Mouse (Mus musculus) hindbrain, embryonic 16.5 days (tissue): Measurements from ENCODE around the gene Aebp2. TPM values are rescaled to one million over a fixed set of nuclear protein-coding genes. Genes with fewer than 3 reads are reported as not detected.

Experiments
- ATAC-seq: fragments of 200-750 bp; cut with Nextera tagmentation; 2 replicates; pipeline ENCODE4 v1.8.0; 2017; ENCODE audit warnings: moderate TSS enrichment, moderate library complexity
- H3K27ac ChIP-seq: fragments of 300-500 bp; sonication (generic); 2 replicates; pipeline ENCODE4 v1.5.1; 2014; ENCODE audit warnings: low read depth, mild to moderate bottlenecking, control low read depth, low read length, moderate library complexity
- H3K27me3 ChIP-seq: fragments of 300-500 bp; sonication (generic); replicated peaks from 2 replicates; pipeline ENCODE4 v1.6.1; 2014; ENCODE audit warnings: low read length; ENCODE audit not compliant: control insufficient read depth, insufficient read depth
- H3K36me3 ChIP-seq: fragments of 300-500 bp; sonication (generic); 2 replicates; pipeline ENCODE4 v1.6.1; 2014; ENCODE audit warnings: mild to moderate bottlenecking, low read length, moderate library complexity, mixed read lengths; ENCODE audit not compliant: control insufficient read depth, insufficient read depth
- H3K4me1 ChIP-seq: fragments of 300-500 bp; sonication (generic); 2 replicates; pipeline ENCODE4 v1.6.1; 2014; ENCODE audit warnings: low read depth, low read length; ENCODE audit not compliant: control insufficient read depth, insufficient read depth
- H3K4me2 ChIP-seq: fragments of 300-500 bp; sonication (generic); 2 replicates; pipeline ENCODE4 v1.6.1; 2014; ENCODE audit warnings: mild to moderate bottlenecking, low read length, control low read depth, moderate library complexity
- H3K4me3 ChIP-seq: fragments of 300-500 bp; sonication (generic); 2 replicates; pipeline ENCODE4 v1.5.1; 2014; ENCODE audit warnings: mild to moderate bottlenecking, low read length, control low read depth, moderate library complexity
- H3K9ac ChIP-seq: fragments of 300-500 bp; sonication (generic); 2 replicates; pipeline ENCODE4 v1.6.1; 2014; ENCODE audit warnings: low read depth, mild to moderate bottlenecking, control low read depth, low read length, moderate library complexity
- H3K9me3 ChIP-seq: fragments of 300-500 bp; sonication (generic); 2 replicates; pipeline ENCODE4 v1.6.1; 2014; ENCODE audit warnings: mild to moderate bottlenecking, low read length, moderate library complexity; ENCODE audit not compliant: control insufficient read depth
- WGBS: fragments of 180-500 bp; shearing (Covaris S2); extraction: QIAGEN DNeasy Blood & Tissue Kit; methylation state at CpG from one replicate; pipeline ENCODE4 v1.1.7; 2014; 5-methylcytosine and 5-hydroxymethylcytosine counted together
- polyA plus RNA-seq: library from polyadenylated mRNA; unstranded; fragments of >200 nt; fragmentation: Nextera tagmentation; extraction: Ambion mirVana; gene quantifications from 2 replicates; pipeline ENCODE4 v1.2.1, GENCODE M21; 2015

The Aebp2 gene
- polyA plus RNA-seq, 1 experiment from 2014 or later, result 7.7 TPM

GRCm38 (mm10) chr6:140714905-140715365, 92.5 kb downstream of the Aebp2 start:
- Histone ChIP-seq H3K9me3 (no peaks in the 10 kb centered on the region), H3K27ac (no peak overlapping the region), H3K27me3 (no peaks in the 10 kb centered on the region), H3K9ac (no peak overlapping the region), H3K4me2 (0 out of 2 replicates have a peak overlapping the region, but pooled peaks have one; percentile 18), H3K4me3 (no peak overlapping the region), H3K4me1 (peaks cover 3% of the 10 kb centered on the region; the same call in 1 of the 2 replicates), H3K36me3 (no peaks in the 10 kb centered on the region)
- ATAC-seq, result peak; percentile 75
- WGBS, result 19% methylated on average over 10 of the region's 10 CpGs

GRCm38 (mm10) chr6:140722058-140722457, 99.6 kb downstream of the Aebp2 start:
- Histone ChIP-seq H3K4me3 (no peak overlapping the region), H3K4me2 (no peak overlapping the region), H3K27me3 (no peaks in the 10 kb centered on the region), H3K9ac (no peak overlapping the region), H3K27ac (no peak overlapping the region), H3K36me3 (no peaks in the 10 kb centered on the region), H3K4me1 (no peaks in the 10 kb centered on the region), H3K9me3 (no peaks in the 10 kb centered on the region)
- ATAC-seq, result no peak
- 87% methylated on average over 10 of the region's 10 CpGs for WGBS

Other genes with a start within 250 kb of the Aebp2 start
- gene Plekha5, start 198.6 kb upstream of the Aebp2 start, polyA plus RNA-seq, result 31.2 and 34.9 TPM in 2 replicates
- gene Gm11077, start 106.6 kb downstream of the Aebp2 start, polyA plus RNA-seq, result not detected in 2 replicates